Mouse (Mus musculus): Measurements from ENCODE around the gene Gm21190. TPM values are rescaled to one million over a fixed set of nuclear protein-coding genes. Genes with fewer than 3 reads are reported as not detected.
"Not testable (repeated sequence)": the region's sequence is repeated elsewhere in the genome, so short reads cannot be mapped to it uniquely, and the experiment has no call there.

The Gm21190 gene
- polyA plus RNA-seq (2012; rRNA removed), result not detected in 2 replicates

DNA sequence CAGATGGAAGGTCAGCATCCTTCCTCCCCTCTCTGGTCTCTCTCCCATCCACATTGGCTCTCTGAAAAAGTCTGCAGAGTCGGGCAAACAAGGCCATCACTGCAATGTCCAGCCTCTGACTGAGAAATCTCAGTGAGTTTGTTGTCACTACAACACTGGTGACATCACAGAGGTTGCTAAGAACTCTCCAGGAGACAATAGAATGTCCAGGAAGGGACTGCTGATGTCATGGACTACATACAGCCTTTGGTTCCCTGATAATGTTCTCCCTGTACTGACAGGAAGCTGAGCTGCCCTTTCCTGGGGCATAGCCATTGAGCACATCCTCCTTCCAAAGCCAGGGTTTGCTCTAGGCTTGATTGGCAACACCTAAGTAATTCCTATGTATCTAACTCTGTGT, at the start of gene Gm21190:
TSS of gene Gm21190 (minus strand) at position 101 of the 400 bp plus-strand sequence.
- 50% methylated on average over 1 of the region's 1 CpGs for WGBS
- H3K36me3 ChIP-seq (ENCODE audit: control insufficient read depth, insufficient read depth, low read length); H3K27me3 ChIP-seq (ENCODE audit: control insufficient read depth, insufficient read depth, low read length); H3K4me3 ChIP-seq (ENCODE audit: extremely low read depth, insufficient read depth, insufficient read length); H3K27ac ChIP-seq (ENCODE audit: insufficient read depth, low read length); DNase-seq (ENCODE audit: low read depth in 1 of 2, low spot score in 2 of 2); H3K4me1 ChIP-seq (ENCODE audit: control insufficient read depth, insufficient read depth, insufficient read length): not testable (repeated sequence)

GRCm38 (mm10) chr5:15577033-15577432, 48.0 kb upstream of the Gm21190 start, which contains the start of gene Gm21083:
TSS of gene Gm21083 (plus strand) at chr5:15577333.
- not testable (repeated sequence) for H3K27ac ChIP-seq (ENCODE audit: insufficient read depth, low read length); H3K4me3 ChIP-seq (ENCODE audit: extremely low read depth, insufficient read depth, insufficient read length); H3K4me1 ChIP-seq (ENCODE audit: control insufficient read depth, insufficient read depth, insufficient read length); H3K27me3 ChIP-seq (ENCODE audit: control insufficient read depth, insufficient read depth, low read length); DNase-seq (ENCODE audit: low read depth in 1 of 2, low spot score in 2 of 2); H3K36me3 ChIP-seq (ENCODE audit: control insufficient read depth, insufficient read depth, low read length)
- no CpG with 5 or more reads among the region's 1 CpGs for WGBS

DNA sequence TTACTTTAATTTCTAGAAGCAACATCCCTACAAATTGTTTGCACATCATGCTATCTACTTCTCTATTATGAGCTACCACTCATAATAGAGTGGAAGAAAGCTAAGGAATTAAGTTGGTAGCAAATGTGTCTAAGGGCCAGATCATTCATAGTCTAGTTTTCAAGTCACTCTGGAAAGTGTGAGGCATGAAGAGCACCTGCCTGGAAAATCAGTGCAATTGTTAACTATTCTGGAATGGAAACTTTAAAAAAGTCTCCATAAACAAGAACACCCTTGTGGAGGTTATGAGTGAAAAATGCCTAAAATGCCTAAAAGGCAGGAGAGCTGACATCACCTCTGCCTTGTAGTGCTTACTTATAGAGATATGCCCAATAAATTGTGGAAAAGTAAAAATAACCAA, 44.7 kb upstream of the Gm21190 start:
- H3K36me3 ChIP-seq (ENCODE audit: control insufficient read depth, insufficient read depth, low read length); H3K27me3 ChIP-seq (ENCODE audit: control insufficient read depth, insufficient read depth, low read length); H3K4me1 ChIP-seq (ENCODE audit: control insufficient read depth, insufficient read depth, insufficient read length); H3K27ac ChIP-seq (ENCODE audit: insufficient read depth, low read length); H3K4me3 ChIP-seq (ENCODE audit: extremely low read depth, insufficient read depth, insufficient read length); DNase-seq (ENCODE audit: low read depth in 1 of 2, low spot score in 2 of 2): not testable (repeated sequence)

DNA sequence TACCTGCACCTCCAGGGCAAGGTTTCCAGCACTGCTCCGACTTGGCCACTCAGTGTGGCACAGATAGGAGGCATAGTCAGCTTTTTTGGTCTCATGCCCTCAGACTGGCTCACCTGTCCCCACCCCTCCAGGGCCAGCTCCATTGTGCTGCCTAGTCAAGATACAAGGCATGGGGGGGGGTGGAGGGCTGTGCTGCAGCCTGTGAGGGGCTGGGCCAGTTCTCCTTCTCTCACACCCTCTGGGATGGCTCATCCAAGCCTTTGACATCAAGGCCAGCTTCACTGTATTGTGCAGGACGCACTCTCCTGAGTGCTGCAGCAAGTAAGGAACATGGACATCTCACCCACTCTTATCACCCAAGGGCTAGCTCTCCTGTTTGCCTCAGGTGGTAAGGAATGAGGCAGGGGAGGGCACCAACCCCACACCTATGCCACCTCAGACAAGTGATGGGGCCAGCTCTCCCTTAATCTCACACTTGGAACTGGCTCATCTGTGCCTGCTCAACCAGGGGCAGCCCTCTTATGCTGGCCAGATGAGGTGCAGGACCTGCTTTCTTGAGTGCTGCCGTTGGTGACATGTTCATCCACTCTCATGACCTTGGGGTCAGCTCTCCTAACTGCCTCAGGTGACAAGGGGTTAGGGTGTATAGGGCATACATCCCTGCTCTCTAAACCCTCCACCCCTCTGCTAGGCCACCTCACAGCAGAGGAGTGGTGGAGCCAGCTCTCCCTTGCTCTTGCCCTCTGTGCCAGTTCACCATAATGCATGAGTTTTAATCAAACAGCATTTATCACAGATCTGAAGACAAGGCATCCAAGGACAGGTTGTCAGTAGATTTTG, 32.6 kb upstream of the Gm21190 start:
- not testable (repeated sequence) for H3K27me3 ChIP-seq (ENCODE audit: control insufficient read depth, insufficient read depth, low read length); H3K4me1 ChIP-seq (ENCODE audit: control insufficient read depth, insufficient read depth, insufficient read length); H3K4me3 ChIP-seq (ENCODE audit: extremely low read depth, insufficient read depth, insufficient read length); DNase-seq (ENCODE audit: low read depth in 1 of 2, low spot score in 2 of 2); H3K27ac ChIP-seq (ENCODE audit: insufficient read depth, low read length); H3K36me3 ChIP-seq (ENCODE audit: control insufficient read depth, insufficient read depth, low read length)
- WGBS, result 73% methylated on average over 3 of the region's 3 CpGs

DNA sequence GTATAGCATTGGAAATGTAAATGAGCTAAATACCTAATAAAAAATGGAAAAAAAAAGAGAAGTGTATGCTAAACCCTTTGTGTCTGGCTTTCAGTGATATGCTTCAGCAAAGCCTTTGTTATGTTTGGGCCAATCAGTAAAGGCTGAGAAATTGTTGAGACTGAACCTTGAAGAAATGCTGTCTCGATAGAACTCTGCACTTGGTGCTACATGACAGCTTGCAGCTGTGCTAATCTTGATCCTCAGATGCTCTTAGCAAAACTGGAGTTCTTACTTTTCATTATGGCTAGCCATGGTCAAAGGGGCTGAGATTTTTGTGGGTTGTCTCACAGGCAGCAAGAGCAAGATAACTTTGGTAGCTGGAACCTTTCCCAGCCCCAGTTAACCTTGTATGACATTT, 29.6 kb upstream of the Gm21190 start:
- not testable (repeated sequence) for H3K4me3 ChIP-seq (ENCODE audit: extremely low read depth, insufficient read depth, insufficient read length); H3K4me1 ChIP-seq (ENCODE audit: control insufficient read depth, insufficient read depth, insufficient read length); H3K36me3 ChIP-seq (ENCODE audit: control insufficient read depth, insufficient read depth, low read length); DNase-seq (ENCODE audit: low read depth in 1 of 2, low spot score in 2 of 2); H3K27ac ChIP-seq (ENCODE audit: insufficient read depth, low read length); H3K27me3 ChIP-seq (ENCODE audit: control insufficient read depth, insufficient read depth, low read length)
- WGBS, result 77% methylated on average over 1 of the region's 1 CpGs

DNA sequence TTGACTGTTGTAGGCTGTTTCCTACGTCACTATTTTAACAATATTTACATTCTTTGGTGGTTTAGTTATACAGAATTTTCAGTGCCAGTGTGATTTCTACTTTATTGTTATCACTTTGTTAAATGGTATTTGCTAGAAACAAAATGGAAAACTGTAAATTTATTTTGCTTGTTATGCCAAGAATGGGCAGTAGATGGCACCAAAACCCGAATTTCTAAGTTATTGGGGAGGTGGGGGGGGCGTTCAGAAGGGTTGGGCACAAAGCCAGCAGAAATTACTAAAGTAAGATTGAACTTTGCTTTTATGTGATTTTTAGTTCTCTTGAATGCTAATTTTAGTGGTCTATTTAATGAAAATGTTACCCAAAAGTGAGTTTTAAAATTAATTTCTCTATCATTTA, 20.6 kb upstream of the Gm21190 start:
- not testable (repeated sequence) for H3K27me3 ChIP-seq (ENCODE audit: control insufficient read depth, insufficient read depth, low read length); DNase-seq (ENCODE audit: low read depth in 1 of 2, low spot score in 2 of 2); H3K27ac ChIP-seq (ENCODE audit: insufficient read depth, low read length); H3K4me1 ChIP-seq (ENCODE audit: control insufficient read depth, insufficient read depth, insufficient read length); H3K36me3 ChIP-seq (ENCODE audit: control insufficient read depth, insufficient read depth, low read length); H3K4me3 ChIP-seq (ENCODE audit: extremely low read depth, insufficient read depth, insufficient read length)
- WGBS, result 18% methylated on average over 3 of the region's 3 CpGs

DNA sequence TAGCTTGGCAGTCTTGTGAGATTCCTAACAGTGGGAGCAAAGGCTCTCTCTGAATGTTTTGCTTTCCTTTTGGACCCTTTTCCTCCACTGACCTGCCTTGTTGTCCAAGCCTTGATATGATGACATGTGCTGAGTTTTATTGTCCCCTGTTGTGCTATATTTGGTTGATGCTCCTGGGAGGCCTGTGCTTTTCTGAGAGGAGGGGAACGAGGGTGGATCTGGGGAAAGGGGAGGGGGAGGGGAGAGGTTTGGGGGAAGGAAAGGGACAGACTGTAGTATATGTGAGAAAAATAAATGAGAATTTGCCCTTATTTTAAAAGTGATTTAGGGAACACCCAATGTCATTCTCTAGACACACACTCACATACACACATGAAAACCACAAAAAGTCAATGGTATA, 20.1 kb upstream of the Gm21190 start:
- H3K27me3 ChIP-seq (ENCODE audit: control insufficient read depth, insufficient read depth, low read length); H3K4me3 ChIP-seq (ENCODE audit: extremely low read depth, insufficient read depth, insufficient read length); DNase-seq (ENCODE audit: low read depth in 1 of 2, low spot score in 2 of 2); H3K36me3 ChIP-seq (ENCODE audit: control insufficient read depth, insufficient read depth, low read length); H3K4me1 ChIP-seq (ENCODE audit: control insufficient read depth, insufficient read depth, insufficient read length); H3K27ac ChIP-seq (ENCODE audit: insufficient read depth, low read length): not testable (repeated sequence)
- 33% methylated on average over 1 of the region's 1 CpGs for WGBS

GRCm38 (mm10) chr5:15548642-15549041, 19.6 kb upstream of the Gm21190 start:
- not testable (repeated sequence) for H3K4me1 ChIP-seq (ENCODE audit: control insufficient read depth, insufficient read depth, insufficient read length); H3K36me3 ChIP-seq (ENCODE audit: control insufficient read depth, insufficient read depth, low read length); H3K27ac ChIP-seq (ENCODE audit: insufficient read depth, low read length); DNase-seq (ENCODE audit: low read depth in 1 of 2, low spot score in 2 of 2); H3K27me3 ChIP-seq (ENCODE audit: control insufficient read depth, insufficient read depth, low read length); H3K4me3 ChIP-seq (ENCODE audit: extremely low read depth, insufficient read depth, insufficient read length)
- WGBS, result 82% methylated on average over 6 of the region's 6 CpGs

- not testable (repeated sequence) for H3K27ac ChIP-seq (ENCODE audit: insufficient read depth, low read length); H3K4me1 ChIP-seq (ENCODE audit: control insufficient read depth, insufficient read depth, insufficient read length); DNase-seq (ENCODE audit: low read depth in 1 of 2, low spot score in 2 of 2); H3K36me3 ChIP-seq (ENCODE audit: control insufficient read depth, insufficient read depth, low read length); H3K4me3 ChIP-seq (ENCODE audit: extremely low read depth, insufficient read depth, insufficient read length); H3K27me3 ChIP-seq (ENCODE audit: control insufficient read depth, insufficient read depth, low read length)
Observed at GRCm38 (mm10) chr5:15522470-15522869, 6.6 kb downstream of the Gm21190 start.

GRCm38 (mm10) chr5:15522028-15522427, 7.0 kb downstream of the Gm21190 start:
- not testable (repeated sequence) for H3K27me3 ChIP-seq (ENCODE audit: control insufficient read depth, insufficient read depth, low read length); DNase-seq (ENCODE audit: low read depth in 1 of 2, low spot score in 2 of 2); H3K36me3 ChIP-seq (ENCODE audit: control insufficient read depth, insufficient read depth, low read length); H3K4me3 ChIP-seq (ENCODE audit: extremely low read depth, insufficient read depth, insufficient read length); H3K27ac ChIP-seq (ENCODE audit: insufficient read depth, low read length); H3K4me1 ChIP-seq (ENCODE audit: control insufficient read depth, insufficient read depth, insufficient read length)
- WGBS, result 36% methylated on average over 2 of the region's 2 CpGs

DNA sequence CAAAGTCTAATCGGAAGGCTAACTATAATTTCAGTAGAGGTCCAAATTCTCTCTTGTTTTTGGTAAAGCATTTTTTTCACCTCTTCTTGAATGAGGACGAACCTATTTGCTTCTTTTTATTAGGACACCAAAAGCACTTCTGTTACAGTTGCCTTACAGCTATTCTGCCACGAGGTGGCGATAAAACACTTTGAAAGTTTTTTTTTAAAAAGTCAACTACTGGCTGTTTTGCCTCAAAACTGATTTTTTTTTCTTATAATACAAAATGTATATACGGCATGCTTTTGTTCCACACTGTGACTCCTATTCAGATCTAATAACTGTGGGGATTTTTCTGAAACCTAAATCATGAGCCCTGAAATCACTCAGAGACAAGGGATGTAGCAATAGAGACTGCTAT, 8.6 kb downstream of the Gm21190 start:
- H3K4me3 ChIP-seq (ENCODE audit: extremely low read depth, insufficient read depth, insufficient read length); H3K27ac ChIP-seq (ENCODE audit: insufficient read depth, low read length); H3K36me3 ChIP-seq (ENCODE audit: control insufficient read depth, insufficient read depth, low read length); H3K27me3 ChIP-seq (ENCODE audit: control insufficient read depth, insufficient read depth, low read length); H3K4me1 ChIP-seq (ENCODE audit: control insufficient read depth, insufficient read depth, insufficient read length); DNase-seq (ENCODE audit: low read depth in 1 of 2, low spot score in 2 of 2): not testable (repeated sequence)
- 19% methylated on average over 5 of the region's 5 CpGs for WGBS

Data from spleen, adult 2 months (tissue).